Mouse (Mus musculus): ENCODE data around the gene Sult1a1. TPM values are rescaled to one million over a fixed set of nuclear protein-coding genes. Genes with fewer than 3 reads are reported as not detected.
"Not testable (repeated sequence)": the region's sequence is repeated elsewhere in the genome, so short reads cannot be mapped to it uniquely, and the experiment has no call there.

Sult1a1 gene
- total RNA-seq, 2 experiments from 2014 or later: 9.6 to 15.9 TPM

DNA sequence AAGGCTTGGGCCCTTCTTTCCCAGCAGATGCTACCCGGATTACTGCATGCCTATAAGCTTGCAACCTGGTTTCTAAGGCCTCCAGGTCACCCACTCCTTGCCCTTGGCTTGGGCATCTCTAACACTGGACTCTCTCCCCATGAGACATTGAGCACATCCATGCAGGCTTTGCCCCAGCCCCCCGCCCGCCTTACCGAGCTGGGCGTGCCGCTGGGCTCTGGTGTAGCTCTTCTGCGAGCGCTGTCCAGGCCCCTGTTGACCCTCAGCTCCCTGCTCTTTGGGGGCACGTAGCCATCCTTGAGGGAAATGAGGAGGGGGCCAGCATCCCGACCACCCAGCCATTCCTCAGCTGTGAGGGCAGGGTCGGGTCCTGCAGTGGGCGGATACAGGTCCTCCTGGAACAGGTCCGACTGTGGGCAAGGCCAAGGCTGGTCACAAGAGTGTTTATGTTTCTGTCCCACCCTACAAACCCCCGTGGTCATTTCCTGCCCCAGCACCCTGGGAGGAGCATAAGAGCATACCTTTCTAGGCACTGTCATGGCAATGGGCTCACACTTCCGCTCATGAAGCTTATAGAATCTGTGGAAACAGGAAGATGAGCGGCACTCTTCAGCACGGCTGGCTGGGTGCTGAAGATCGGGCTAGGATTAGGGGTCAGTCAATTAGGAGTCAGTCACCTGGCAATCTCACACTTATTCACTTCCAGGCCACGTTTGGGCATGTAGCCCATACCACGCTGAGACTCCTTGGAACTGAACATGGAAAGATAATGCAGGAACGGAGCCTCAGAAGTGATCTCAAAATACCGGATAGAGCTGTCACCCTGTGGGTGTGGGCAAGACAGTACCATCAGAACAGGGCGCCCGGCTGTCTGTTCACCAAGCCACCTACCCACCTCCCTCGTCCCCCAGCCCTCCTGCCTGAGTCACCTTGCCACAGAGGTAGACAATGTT, 24.1 kb upstream of the Sult1a1 start:
- intact Hi-C loops (cut with DNase I): loop anchor here (5.0 kb wide), 3 partner anchors 62 to 97 kb away; partner anchors contain the start of genes Fam57b and Ypel3
- no peak for DNase-seq (ENCODE audit: low spot score in 2 of 2)

DNA sequence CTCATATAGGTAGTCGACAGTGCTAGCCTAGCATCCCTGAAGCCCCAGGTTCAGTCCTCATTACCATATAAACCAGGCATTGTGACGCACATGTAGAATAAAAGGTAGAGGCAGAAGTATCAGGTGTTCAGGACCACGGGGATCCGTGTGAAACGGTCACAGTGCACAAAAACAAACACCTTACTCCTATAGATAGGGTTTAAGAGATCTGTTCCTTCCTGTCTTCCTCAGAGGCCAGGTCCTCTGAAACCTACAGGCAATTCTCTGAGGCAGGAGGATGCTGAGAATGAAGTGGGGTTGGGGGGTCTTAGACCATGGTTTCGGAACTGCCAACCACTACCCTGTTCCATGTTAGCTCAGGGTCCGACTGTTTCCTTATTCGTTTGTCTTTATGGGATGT, 21.6 kb upstream of the Sult1a1 start:
- no peak for DNase-seq (ENCODE audit: low spot score in 2 of 2)
- intact Hi-C loops (cut with DNase I): loop anchor here (5.0 kb wide), 1 partner anchor 116 kb away; the partner anchor contains the start of gene Apobr

DNA sequence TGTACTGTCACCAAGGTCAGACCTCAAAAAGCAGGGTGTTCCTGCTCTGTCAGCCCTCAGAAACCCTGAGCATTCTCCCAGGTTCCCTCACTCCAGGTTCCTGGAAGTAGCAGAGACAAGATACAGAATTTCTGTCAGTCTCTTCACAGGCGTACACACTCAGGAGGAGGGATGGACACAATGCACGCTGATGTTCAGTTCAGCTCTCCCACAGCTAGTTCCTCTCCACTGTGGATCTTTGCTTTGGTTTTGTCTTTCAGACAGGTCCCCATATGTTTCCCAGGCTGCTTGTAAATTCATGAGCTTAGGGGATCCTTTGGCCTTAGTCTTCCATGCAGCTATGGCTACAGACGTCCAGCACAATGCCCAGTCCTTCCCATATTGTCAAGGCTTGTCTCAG, 20.7 kb upstream of the Sult1a1 start:
- intact Hi-C loops (cut with DNase I): loop anchor here (5.0 kb wide), 1 partner anchor 115 kb away; the partner anchor contains the start of gene Apobr

DNA sequence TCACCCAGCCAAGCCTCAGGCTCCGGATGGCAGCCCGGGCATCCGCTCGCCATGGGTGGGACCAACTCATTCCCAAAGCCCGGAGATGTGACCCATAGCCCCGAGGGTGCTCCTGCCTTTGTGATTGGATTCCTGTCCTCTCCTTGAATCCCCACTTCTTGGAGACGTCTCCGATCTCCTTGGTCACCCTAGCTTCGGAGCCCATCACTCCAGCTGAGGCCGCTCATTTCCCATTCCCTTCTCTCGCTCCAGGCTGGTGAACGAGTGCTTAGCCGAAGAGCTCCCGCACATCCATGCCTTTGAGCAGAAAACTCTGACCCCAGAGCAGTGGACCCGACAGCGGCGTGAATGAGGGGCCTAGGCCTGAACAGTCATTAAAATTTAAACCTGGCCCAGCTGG, 20.1 kb upstream of the Sult1a1 start:
- intact Hi-C loops (cut with DNase I): loop anchor here (5.0 kb wide), 1 partner anchor 114 kb away; the partner anchor contains the start of gene Apobr
- no peak for DNase-seq (ENCODE audit: low spot score in 2 of 2)

More for the DNA sequence above, 20.7 kb upstream of the Sult1a1 start:
- DNase-seq (ENCODE audit: low spot score in 2 of 2): no peak

DNA sequence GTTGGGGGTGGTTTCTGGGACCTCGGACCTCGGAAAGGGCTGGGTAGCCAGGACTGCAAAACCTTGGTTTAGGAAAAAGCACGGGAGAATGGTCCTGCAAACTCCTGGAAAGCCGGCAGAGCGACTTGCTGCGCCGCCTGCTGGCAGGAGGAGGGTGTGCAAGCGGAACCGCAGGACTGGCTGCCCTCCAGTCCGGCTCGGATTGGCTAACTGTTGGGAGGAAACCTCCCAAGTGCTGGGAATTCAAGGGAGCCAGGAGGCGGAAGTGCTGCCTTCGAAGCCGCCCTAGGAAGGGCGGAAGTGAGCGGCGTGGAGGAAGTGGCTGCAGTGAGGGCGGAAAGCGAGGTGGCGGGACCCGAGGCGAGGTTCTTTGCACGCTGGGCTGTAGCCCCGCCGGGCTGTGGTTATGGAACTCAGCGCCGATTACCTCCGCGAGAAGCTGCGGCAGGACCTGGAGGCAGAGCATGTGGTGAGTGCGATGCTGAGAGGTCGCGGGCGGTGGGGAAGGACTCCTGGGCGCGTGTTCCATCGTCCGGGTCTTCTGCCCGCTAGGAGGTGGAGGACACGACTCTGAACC, 19.5 kb upstream of the Sult1a1 start, which contains the start of gene Slx1b:
Gene Slx1b, minus strand, starts transcription at position 154 of the 577 bp plus-strand sequence.
- intact Hi-C loops (cut with DNase I): loop anchor here (2.0 to 5.0 kb wide), 2 partner anchors 47 to 113 kb away; partner anchors contain the start of genes Apobr and Sgf29
- peak; percentile 95 for DNase-seq (ENCODE audit: low spot score in 2 of 2)

DNA sequence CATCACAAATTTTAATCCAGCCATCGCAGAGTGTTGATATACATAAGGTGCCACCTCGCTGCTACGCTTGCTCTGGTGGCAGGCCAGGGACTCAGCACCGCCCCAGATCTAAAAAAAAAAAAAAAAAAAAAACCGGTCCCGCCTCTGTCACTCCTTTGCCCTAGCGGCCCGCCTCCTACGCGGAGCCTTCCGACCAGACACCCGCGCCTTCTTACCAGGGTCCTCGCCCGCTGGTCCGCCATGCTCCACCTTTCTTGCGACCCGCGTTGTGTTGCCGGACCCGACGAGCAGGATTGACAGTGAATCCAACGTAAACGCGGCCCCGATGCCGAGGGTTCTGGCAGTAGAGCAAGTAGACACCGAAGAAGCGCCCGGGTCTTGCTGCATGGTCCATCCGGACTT, 19.0 kb upstream of the Sult1a1 start, which contains the start of gene Bola2:
Gene Bola2, plus strand, starts transcription at position 192 of the 402 bp plus-strand sequence.
- intact Hi-C loops (cut with DNase I): loop anchor here (2.0 to 5.0 kb wide), 2 partner anchors 46 to 113 kb away; partner anchors contain the start of genes Apobr and Sgf29
- DNase-seq (ENCODE audit: low spot score in 2 of 2): no peak

DNA sequence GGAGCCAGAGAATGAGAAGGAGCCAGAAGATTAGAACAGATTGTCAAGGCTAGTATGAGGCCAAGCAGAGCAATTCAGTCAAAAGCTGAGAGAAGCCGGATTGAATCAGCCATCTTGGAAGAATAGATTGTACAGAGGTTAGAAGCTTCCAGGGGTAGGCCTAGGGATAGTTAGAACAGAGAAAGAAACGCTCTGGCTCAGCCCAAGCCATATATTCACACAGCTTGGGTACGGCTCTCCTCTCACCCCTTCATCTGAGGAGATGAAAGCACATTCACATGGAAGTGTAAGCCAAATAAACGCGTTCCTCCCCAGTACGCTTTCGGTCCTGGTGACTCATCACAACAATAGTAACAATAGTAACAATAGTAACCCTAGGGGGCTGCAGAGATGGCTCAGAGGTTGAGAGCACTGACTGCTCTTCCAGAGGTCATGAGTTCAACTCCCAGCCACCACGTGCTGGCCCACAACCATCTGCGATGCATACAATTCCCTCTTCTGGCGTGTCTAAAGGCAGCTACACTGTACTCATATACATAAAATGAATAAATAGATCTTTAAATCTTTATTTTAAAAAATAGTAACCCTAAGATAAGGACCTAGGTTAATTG, 18.3 kb upstream of the Sult1a1 start:
- intact Hi-C loops (cut with DNase I): loop anchor here (2.0 to 5.0 kb wide), 2 partner anchors 46 to 112 kb away; partner anchors contain the start of genes Apobr and Sgf29

DNA sequence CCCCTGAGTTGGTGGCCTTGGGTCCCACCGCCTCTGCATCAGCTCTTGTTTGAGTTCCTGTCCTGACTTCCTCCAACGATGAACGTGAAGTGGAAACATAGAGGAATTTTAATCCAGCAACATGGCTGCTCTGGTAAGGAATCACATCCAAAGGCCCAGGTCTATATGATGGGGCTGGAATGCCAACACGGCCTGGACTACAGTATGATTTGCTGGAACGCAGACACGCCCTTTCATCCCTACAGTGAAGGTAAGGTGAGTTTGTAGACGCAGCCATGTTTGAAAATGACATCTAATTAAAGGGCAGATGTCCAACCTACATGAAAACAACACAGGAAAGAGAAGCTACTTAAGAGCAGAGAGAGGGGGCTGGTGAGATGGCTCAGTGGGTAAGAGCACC, 17.5 kb upstream of the Sult1a1 start:
- intact Hi-C loops (cut with DNase I): loop anchor here (2.0 kb wide), 1 partner anchor 45 kb away; the partner anchor contains the start of gene Sgf29
- no peak for DNase-seq (ENCODE audit: low spot score in 2 of 2)

More for the DNA sequence above, 18.3 kb upstream of the Sult1a1 start:
- no peak for DNase-seq (ENCODE audit: low spot score in 2 of 2)

DNA sequence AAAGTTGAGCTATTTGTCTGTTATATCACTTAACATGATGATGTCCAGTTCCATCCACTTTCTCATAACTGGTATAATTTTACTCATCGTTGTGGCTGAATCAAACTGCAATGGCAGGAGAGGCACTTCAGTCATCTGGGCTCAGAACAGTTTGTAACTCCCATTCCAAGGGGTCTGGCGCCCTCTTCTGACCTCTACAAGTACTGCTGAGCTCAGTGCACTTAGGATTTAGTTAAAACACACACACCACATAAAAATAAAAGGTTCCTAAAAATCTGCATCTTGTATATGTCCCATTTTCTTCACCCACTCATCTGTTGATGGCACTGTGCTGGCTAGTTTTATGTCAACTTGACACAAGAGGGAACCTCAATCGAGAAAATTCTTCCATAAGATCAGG, 17.0 kb upstream of the Sult1a1 start:
- intact Hi-C loops (cut with DNase I): no loop called here
- peak; percentile 60 to 75 for DNase-seq (ENCODE audit: low spot score in 2 of 2)

DNA sequence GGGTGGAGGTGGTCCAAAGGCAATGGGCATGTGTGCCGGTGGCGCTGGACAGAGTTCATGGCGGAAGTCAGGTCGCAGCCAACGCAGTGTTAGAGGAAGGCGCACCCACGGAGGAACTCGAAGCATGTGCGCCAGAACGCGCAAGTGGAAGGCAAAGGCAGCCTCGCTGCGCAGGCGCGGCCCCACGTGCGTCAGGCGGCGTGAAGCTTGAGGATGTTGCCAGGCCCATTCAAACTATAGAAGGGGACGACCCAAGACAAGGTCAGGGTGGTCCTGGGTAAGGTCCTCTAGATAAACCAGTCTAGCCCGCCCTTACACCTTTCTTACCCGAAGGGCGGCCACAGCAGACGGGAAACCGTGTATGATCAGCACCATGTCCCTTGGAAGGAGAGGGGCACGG, 16.2 kb upstream of the Sult1a1 start:
- intact Hi-C loops (cut with DNase I): no loop called here
- no peak for DNase-seq (ENCODE audit: low spot score in 2 of 2)

DNA sequence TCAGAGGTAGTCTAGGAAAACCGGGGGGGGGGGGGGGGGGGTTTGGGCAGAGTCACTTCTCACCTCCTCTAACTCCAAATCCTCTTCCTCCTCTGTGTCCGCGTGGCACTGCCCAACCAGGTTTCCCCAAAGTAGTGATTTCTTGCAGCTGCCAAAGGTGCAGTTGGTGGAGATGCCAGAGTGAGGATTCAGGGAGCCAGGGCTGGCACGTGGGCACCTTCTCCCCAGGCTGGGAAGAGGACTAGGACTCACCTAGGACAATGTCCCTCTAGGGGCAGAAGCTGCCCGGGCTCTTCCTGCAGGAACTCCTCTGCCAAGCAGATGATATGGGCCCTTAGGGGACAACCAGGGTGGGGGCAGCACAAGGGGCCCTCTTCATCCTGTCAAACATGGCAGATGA, 15.4 kb upstream of the Sult1a1 start:
- DNase-seq (ENCODE audit: low spot score in 2 of 2): no peak
- intact Hi-C loops (cut with DNase I): no loop called here

DNA sequence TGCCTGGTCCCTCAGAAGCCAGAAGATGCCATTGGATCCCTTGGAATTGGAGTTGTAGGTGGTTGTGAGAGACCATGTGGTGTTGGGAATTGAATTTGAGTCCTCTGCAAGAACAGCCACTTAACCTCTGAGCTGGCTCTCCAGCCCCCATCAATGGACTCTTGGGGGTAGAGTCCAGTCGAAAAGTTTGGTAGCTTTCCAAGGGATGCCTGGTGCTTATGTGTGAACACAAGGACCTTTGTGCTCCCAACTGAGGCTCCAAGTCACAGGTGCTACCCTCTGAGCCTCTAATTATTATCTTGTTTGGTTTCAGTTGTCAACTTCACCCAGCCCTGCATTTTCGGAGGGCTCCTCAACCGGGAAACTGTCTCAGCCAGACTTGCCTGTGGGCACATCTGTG, 14.5 kb upstream of the Sult1a1 start:
- intact Hi-C loops (cut with DNase I): no loop called here
- no peak for DNase-seq (ENCODE audit: low spot score in 2 of 2)

DNA sequence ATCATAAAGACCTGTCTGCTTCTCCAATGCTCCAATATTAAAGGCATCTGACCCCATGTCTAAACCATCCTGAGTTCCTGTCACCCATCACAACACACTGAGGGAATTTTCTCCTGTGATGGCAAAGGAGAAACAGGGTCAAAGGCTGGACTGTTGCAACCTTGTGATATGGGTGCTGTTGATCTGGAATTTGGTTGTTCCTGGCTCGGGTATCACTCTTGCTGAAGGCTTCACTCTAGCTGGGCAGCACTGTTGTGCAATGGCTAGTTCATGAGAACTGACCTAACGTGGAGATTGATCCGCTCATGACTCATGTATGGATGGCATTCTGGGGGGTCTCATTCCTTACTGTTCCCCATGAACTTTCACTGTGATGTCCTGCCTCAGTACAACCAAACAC, 12.8 kb upstream of the Sult1a1 start:
- DNase-seq (ENCODE audit: low spot score in 2 of 2): no peak
- intact Hi-C loops (cut with DNase I): no loop called here

DNA sequence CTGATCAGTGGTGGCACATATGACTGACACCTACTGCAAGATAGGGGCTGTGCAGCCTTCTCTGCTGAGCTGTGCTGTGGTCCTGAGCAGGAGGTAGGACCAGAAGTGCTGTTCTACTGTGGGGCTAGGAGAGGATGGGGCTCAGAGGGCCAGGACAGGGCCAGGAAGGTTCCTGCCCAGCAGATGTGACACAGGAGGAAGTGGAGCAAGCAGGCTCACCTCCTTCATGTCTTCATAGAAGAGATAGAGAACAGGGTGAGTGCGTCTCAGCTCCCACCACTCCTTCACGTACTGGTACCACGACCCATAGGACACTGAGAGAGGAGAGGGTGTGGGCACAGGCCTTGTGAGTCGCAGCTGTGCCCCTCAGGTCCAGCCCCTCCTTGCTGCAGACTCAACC, 11.9 kb upstream of the Sult1a1 start:
- intact Hi-C loops (cut with DNase I); DNase-seq (ENCODE audit: low spot score in 2 of 2): not testable (repeated sequence)

DNA sequence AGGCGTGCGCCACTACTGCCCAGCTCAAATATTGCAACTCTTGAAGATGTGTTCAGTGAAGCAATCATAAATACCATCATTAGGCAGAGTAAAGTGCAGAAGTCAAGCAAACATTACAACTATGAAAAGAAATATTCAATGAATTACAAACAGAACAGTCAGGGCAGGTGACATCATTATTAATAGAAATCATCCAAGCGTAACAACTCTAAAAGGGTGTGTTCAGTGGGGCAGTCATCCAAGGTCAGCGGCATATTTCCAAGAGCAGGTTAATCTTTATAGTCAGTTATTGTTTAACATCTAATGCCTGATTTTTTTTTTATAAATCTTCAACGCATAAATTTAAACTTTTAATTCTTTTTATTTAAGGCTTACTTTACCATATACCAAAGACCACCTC, 5.0 kb upstream of the Sult1a1 start:
- no peak for DNase-seq (ENCODE audit: low spot score in 2 of 2)
- intact Hi-C loops (cut with DNase I): no loop called here

DNA sequence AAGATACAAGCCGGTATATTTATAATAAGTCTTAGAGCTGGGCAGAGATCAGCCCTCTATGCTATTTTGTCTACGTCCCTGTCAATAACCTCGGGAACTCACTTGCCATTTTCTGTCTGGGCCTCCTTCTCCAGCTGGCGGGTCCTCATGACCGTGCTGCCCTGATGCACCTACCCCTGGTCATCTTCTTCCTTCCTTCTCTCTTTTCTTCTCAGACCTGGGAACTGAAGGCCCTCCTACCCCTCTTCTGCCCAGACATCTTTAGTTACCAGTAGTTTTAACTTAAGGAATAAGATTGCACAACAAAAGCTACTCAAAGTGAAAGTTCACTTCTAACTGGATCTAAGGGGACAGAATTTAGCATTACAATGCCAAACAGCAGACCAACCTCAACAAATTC, 3.5 kb upstream of the Sult1a1 start:
- intact Hi-C loops (cut with DNase I): no loop called here

DNA sequence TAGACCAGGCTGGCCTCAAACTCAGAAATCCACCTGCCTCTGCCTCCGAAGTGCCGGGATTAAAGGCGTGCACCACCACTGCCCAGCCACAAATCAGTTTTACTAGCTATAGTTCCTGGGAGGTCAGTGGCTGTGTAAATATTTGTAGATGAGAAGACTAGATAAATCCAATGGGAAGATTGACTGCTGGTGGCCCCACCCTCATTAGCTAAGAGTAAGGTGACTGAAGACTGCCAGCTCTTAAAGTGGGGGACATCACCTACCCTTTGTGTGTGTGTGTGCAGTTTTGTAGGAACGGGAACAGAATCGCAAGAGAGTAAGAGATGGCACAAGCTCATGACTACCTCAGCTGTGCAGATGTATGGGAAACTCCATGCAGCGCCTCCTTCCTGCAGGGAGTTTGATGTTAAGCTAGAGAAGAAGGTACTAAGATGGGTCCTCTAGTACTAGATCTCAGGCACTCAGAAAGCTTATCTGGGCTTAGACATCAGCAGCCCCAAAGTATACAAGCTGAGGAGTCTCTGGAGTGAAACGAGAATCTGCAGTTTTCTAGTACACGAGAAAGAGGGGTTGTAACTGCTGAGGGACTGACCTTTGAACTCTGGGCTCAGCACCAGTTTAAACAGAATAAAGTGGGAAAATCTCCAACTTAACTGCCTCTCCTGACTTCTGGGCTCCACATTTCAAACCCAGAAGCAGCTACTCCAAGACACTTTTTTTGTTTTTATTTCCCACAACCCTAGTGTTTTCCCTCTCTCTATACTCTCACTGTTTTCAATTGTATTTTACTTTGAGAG, 2.5 kb upstream of the Sult1a1 start:
- DNase-seq (ENCODE audit: low spot score in 2 of 2): no peak
- intact Hi-C loops (cut with DNase I): no loop called here

More for the DNA sequence above, 3.5 kb upstream of the Sult1a1 start:
- DNase-seq (ENCODE audit: low spot score in 2 of 2): no peak

DNA sequence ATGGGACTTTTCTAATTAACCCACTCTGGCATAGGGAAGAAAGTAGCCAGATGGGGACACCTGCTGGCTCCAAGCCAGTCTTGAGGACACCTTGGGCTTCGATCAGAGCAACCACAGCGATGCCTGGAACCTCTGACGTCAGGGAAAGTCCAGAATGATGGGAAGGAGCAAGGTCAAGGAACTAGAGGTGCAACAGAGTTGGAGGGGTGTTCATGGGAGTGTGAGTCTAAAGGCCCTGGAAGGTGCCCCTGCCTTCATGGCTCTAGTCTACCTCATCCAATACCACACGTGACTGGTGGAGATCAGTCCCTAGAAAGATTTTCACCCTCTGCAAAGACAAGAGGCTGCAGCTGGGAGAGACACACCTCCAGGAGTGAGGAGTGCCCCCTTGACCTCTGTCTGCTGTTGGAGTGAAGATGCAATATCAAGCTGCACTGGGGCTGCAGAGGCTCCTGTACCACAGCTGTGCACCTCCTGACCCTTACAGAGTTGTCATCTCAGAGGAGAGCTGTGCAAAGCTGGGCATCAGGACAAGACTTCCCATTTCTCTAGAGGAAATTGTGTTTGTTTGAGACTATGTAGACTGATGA, 494 bp upstream of the Sult1a1 start:
- DNase-seq (ENCODE audit: low spot score in 2 of 2): no peak
- intact Hi-C loops (cut with DNase I): no loop called here

DNA sequence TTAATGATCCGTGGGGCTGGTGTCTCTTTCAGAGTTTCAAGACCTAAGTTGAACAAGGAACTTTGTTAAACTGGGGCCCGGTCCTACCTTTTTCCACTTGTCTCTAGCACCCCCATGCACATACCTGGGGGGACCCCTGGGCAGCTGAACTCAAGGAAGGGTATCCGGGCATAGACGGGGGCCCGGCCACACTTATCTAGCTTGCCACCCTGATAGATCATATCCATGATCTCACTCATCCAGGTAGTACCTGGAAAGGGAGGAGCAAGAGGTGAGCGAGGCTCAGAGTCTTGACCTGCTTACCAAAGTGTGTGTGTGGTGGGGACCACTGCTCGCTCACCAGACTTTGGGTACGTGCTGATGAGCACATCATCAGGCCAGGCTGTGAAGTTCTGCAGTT, 1.1 kb downstream of the Sult1a1 start:
- no peak for DNase-seq (ENCODE audit: low spot score in 2 of 2)
- intact Hi-C loops (cut with DNase I): no loop called here

All from left cerebral cortex, postnatal 36 days (tissue).